Mouse (Mus musculus) embryonic facial prominence, embryonic 15.5 days (tissue): ENCODE measurements around the gene Prkaa2. TPM values are rescaled to one million over a fixed set of nuclear protein-coding genes. Genes with fewer than 3 reads are reported as not detected.

Source experiments
- ATAC-seq: fragments of 200-750 bp; cut with Nextera tagmentation; 2 replicates; pipeline ENCODE4 v1.8.0; 2017; ENCODE audit warnings: low read depth, moderate TSS enrichment; ENCODE audit not compliant: insufficient number of reproducible peaks, low FRiP score, low TSS enrichment
- H3K27ac ChIP-seq: fragments of 300-500 bp; sonication (generic); replicated peaks from 2 replicates; pipeline ENCODE4 v1.5.1; 2015; ENCODE audit warnings: mild to moderate bottlenecking, inconsistent platforms
- H3K27me3 ChIP-seq: fragments of 300-500 bp; sonication (generic); 2 replicates; pipeline ENCODE4 v1.6.1; 2015; ENCODE audit warnings: inconsistent platforms
- H3K36me3 ChIP-seq: fragments of 300-500 bp; sonication (generic); 2 replicates; pipeline ENCODE4 v1.6.1; 2015; ENCODE audit warnings: mild to moderate bottlenecking, inconsistent platforms
- H3K4me1 ChIP-seq: fragments of 300-500 bp; sonication (generic); 2 replicates; pipeline ENCODE4 v1.6.1; 2015; ENCODE audit warnings: inconsistent platforms
- H3K4me2 ChIP-seq: fragments of 300-500 bp; sonication (generic); replicated peaks from 2 replicates; pipeline ENCODE4 v1.6.1; 2015; ENCODE audit warnings: mild to moderate bottlenecking, inconsistent platforms
- H3K4me3 ChIP-seq: fragments of 300-500 bp; sonication (generic); replicated peaks from 2 replicates; pipeline ENCODE4 v1.5.1; 2015; ENCODE audit warnings: mild to moderate bottlenecking, inconsistent platforms
- H3K9ac ChIP-seq: fragments of 300-500 bp; sonication (generic); 2 replicates; pipeline ENCODE4 v1.6.1; 2015; ENCODE audit warnings: inconsistent platforms
- H3K9me3 ChIP-seq: fragments of 300-500 bp; sonication (generic); replicated peaks from 2 replicates; pipeline ENCODE4 v1.6.1; 2016; ENCODE audit warnings: inconsistent platforms
- WGBS: fragments of 180-500 bp; shearing (Covaris S2); methylation state at CpG from one replicate; pipeline ENCODE4 v1.1.7; 2015; 5-methylcytosine and 5-hydroxymethylcytosine counted together
- polyA plus RNA-seq: library from polyadenylated mRNA; unstranded; fragments of >200 nt; fragmentation: Nextera tagmentation; extraction: Ambion mirVana; gene quantifications from 2 replicates; pipeline ENCODE4 v1.2.1, GENCODE M21; 2015

Gene Prkaa2
- polyA plus RNA-seq, 1 experiment from 2014 or later, result 3.0 TPM

DNA sequence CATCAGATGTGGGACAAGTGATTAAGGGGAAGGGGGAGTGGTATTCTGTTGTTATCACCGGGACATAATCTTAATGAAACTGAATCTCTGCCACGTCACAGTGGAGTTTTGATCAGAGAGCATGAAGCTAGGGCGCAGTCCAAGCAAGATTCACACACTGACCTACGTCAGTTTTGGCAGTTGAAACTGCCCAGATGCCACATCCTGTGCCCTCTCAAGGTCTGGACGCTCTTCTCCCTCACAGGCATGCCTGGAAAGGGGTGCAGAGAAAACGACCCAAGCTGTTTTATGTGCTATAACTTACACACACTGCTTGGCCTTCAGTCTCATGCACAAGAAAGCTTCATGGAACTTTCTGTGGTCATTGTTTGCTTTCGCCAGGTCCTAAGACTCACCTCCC, 122.1 kb downstream of the Prkaa2 start:
- Histone ChIP-seq H3K4me3 (no peak overlapping the region), H3K27me3 (no peaks in the 10 kb centered on the region), H3K27ac (no peak overlapping the region), H3K4me2 (no peak overlapping the region), H3K9ac (no peak overlapping the region), H3K36me3 (no peaks in the 10 kb centered on the region), H3K9me3 (no peaks in the 10 kb centered on the region), H3K4me1 (no peaks in the 10 kb centered on the region)
- WGBS, result 73% methylated on average over 7 of the region's 7 CpGs
- no peak for ATAC-seq

DNA sequence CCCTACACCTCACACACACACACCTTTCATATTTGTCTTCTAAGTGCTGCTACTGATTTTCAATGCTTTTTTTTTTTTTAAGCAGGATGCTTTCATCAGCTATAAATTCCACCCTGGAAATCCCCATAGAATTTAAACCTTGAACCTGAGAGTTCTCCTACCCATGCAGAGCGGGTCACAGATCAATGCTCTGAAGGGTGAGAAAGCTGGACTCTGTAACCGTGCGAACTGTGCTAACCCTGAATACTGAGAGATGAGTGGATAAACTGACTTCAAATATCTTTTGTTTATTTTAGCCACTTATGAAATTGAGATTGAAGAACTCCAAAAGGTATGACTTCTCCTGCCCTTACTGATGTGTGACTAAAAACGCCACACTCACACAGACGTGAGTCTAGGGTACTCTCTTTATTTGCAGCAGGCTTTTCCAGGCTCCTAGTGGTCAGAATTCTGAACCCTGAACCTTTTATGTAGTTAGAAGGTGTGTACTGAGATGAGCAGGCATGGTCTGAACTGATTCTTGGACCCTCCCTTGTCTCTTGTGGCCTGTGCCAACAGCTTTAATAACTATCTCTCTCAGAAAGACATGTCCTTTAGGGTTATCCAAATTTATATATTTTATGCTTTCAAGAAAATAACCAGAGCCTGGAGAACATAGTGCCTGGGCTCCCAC, 123.6 kb downstream of the Prkaa2 start:
- Histone ChIP-seq H3K27ac (no peak overlapping the region), H3K4me2 (no peak overlapping the region), H3K36me3 (no peaks in the 10 kb centered on the region), H3K4me1 (no peaks in the 10 kb centered on the region), H3K4me3 (no peak overlapping the region), H3K27me3 (no peaks in the 10 kb centered on the region), H3K9ac (no peak overlapping the region), H3K9me3 (no peaks in the 10 kb centered on the region)
- 86% methylated on average over 5 of the region's 5 CpGs for WGBS
- ATAC-seq, result no peak

Other genes with a start within 250 kb of the Prkaa2 start
- not detected in 2 replicates for gene C8a, start 233.5 kb downstream of the Prkaa2 start, polyA plus RNA-seq
- gene Fyb2, start 196.4 kb downstream of the Prkaa2 start, polyA plus RNA-seq, result 0.51 and 0.67 TPM in 2 replicates
- gene Plpp3, start 47.5 kb upstream of the Prkaa2 start, polyA plus RNA-seq, result 190 and 199 TPM in 2 replicates